Mouse (Mus musculus) 3134 (cell line): ENCODE data around the gene Cadm1.

Experiments
- DNase-seq: peaks from one replicate; pipeline ENCODE4 v3.0.0-alpha.2; 2011; ENCODE audit warnings: low spot score; ENCODE audit not compliant: insufficient read length; ENCODE audit errors: extremely low read depth

Cadm1 gene

DNA sequence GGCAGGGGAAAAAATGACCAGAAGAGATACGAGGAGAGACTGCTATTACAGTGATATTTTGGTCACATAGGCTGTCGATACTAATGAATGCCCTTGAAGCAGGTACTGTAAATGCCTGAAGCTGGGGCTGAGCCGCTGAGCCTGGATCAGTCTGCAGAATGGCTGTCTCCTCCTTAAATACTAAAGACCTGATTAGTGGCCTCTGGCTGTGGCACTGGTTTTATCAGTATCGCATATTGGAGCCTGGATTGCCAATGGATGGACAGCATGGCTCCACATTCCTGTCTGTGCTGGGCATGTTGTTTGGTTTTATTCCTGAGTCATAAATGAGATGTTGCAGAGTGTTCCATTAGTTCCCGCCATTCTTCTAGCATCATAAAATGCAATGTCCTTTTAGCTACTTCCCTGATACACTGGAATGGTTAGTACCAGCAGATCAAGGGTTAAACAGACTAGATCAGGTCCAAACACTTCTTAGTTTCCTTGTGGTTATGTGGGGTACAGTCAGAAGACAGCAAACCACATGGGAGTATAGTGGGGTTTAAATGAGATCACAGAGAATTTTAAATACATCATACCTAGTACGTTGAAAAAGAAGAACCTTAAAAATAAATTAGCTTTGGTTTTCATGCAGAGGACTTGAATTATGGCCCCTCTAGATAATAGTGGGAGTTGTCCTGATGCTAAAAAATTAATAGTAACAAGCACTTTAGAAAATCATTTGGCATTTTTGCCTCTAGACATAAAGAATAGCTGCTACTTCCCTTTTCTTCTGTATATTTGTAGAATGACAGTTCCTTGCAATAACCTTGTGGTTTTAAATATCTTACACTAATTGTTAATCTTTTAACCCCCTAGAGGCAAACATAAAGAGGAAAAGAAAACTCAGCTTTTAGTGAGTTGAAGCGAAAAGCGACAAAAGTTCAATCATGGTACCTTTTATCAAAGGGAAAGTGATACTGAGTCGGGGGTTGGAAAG lies 247.3 kb downstream of the Cadm1 start:
- DNase-seq, result no peak

DNA sequence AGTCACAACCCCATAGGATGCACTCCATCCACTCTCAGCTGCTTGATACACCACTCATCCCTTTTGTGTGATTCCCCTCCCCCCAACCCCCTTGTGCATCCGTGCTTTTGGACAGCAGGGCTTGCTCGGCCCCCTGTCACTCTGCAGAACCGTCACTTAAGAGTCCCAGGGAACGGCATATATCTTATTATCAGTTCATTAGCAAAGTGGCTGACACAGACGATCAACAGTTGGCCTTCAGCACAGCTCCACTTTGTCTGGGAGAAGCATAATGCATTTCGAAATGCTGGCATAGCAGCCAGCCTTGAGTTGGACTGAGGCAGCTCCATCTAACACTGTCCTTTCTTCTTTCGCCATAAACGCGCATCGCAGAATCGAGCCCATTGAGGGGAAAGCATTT lies 248.5 kb downstream of the Cadm1 start:
- no peak for DNase-seq

DNA sequence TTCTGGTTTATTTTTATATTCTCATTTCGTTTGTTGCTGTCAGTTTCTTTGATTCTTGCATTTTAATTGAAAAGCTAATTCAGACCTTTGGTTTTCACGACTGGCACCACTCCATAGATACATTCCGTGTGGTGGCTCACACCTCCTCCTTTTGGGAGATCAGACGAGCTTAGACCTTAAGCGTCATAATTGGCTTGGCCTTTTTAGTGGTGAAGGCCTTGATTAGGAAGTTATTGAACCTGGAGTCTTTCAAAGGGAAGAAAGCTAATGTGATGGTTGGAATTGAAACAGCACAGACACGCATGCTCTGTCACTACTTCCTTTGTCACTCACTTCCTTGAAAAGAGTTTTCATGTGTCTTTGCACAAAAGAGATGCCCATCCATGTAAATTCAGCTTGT lies 249.3 kb downstream of the Cadm1 start:
- no peak for DNase-seq

DNA sequence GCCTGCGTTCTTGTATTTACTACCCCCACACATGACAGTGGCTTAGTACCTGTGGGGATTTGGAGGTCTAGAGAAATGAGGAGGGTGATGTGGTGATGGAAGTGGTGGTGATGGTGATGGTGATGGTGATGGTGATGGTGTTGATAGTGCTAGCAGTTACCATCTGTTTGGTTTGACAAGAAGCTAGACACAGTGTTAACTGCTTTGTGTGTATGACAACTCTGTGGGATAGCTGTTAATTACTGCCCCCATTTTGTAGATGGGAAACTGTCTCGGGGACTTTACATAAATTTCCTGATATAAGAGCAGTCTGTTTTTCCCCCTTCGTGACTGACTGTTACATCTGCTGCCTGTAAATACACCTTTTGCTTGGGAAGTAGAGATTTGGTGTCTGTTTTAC lies 256.7 kb downstream of the Cadm1 start:
- no peak for DNase-seq

DNA sequence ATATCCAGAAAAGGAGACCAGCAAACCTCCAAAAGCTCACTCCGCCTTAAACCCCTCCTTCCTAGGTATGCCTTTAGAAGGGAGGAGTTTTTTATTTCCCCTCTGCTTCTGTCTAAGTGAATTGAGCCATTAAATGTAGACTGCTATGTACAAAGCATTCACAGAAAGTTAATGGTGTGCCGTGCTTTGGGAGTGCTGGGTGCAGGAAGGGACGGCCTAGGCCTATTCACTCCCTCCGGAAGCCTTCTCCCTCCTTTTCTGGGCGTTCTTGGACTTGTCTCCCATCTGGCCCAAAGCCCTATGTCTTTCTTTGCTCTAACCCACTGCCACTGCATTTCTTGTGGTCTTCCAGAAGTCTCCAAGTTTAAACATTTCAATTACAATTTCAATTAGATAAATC lies 268.5 kb downstream of the Cadm1 start:
- no peak for DNase-seq

DNA sequence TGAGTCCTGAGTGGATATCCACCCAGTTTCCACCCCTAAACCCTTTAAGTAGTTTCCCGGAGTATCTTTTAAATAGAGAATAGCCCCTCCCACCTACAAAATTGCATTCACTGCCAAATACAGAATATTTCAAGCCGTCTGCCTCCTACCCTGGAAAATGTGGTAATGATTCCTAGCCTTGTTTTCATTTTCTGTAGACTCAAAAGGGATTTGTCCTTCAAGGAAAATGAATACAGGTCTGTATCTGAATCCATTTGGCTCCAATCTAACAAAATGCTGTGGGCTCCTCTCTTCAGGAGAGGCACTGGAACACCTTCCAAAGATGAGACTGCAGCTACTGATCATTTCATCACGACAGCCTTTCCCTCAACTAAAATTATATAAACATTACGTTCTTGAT lies 271.3 kb downstream of the Cadm1 start:
- no peak for DNase-seq

DNA sequence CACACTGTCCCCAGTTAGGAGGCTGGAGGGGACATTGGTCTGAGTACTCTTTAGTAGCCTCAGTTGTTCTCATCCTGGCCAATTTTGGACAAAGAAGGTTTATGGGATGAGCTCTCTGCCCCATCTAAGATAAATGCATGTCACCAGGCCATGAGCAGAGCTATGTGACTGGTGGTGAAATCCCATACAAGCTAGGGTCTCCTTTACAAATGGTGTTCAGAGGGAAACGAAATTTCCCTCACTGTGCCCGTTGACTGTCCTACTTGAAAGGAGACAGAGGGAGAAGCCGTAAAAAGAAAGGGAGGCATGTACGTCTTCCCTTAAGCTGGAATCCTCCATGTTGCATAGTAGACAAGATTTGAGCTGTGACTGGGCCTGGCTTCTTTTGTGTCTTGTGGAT lies 272.6 kb downstream of the Cadm1 start:
- DNase-seq, result no peak

DNA sequence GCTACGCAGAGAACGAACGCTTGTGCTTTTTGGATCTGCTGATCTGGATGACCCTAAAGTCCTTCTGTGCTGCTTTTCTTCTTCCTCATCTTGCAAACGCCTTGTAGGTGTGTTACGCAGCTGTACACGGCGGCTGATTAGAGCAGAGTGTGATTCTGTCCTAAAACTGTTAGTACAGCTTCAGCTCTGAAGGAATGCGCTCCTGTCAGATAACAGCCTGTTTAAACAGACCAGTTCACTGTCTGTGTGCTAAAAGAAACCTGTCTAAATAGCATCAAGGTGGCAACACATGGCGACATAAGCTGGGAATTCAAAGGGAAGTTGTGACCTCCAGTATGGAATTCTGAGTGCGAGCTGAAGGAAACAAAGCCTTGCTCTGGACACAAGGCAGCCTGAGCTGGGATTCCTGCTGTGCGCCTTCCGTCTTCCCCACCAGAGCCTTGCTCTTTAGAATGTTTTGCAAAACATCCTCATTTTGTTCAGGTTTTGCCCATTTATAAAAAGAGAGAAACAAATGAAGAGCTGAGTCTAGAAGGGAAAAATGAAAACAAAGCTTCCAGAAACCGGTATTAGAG lies 273.6 kb downstream of the Cadm1 start:
- no peak for DNase-seq

DNA sequence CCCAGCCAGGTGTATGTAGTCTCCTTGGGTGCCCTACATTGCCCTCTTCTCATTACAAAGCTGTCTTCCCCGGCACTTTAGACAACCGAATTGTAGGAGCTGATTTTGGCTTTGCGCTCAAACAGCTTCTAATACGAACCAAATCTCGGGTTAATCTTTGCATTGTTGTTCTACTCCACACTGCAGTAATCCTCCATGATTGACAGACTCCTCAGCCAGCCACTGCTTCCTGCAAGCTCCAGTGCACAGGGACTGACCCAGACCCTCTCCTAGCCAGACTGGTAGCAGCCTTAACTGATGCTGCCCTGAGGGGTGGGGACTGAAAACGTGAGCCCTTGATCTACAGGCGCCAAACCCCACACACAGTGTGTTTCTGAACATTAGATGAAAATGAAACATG lies 275.7 kb downstream of the Cadm1 start:
- DNase-seq, result no peak

DNA sequence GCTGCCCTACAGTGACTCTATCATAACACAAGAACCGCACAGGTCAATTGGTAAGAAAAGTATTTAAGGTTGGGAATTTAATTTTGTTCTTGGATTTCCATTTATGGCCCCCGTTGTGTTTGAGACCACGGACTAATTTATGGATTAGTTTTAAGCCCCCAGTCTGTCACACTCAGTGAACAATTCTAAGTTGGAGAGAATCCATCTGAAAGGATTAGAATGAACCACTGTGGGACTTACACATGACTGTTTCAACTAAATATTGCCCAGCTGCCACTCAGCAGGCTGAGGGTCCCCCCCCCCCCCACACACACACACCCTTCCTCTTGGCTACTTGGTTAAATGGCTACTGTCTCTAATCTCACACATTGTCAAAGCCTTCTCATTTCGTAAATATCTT lies 295.7 kb downstream of the Cadm1 start:
- no peak for DNase-seq

DNA sequence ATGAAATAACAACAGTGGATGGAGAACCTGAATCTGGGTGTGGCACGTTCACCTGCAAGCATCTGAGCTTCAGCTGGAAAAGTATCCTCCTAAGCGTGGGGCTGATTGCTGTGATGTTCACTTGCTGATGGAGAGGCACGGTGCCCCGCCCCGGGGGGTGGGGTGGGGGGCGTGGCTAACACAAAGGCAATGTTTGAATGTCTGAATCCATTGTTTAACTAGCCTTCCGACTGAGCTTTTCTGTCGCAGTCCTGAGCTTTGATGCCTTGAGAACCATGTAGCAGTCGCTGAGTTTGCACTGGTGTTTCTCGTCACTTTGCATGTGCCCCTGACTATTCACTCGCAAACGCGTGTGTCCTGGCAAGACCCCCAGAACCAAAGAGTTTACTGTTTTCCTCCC lies 298.8 kb downstream of the Cadm1 start:
- peak; percentile 17 for DNase-seq

DNA sequence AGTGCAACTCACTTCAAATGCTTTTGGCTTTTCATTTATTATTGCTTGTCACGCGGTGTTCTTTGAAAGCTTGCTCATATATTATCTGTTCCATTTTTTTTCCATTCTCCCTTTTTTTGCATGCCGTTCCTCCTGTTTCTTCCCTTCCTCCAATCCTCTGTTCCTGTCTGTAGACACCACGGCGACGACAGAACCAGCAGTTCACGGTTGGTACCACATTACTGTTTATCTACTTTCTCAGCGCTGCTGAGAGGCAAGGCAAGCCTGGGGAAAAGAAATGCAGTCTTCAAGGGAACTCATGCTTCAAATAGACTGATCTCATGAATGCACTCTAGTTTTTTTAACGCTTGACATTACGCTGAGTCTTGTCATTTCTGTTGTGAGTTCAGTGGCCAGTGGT lies 299.2 kb downstream of the Cadm1 start:
- DNase-seq, result no peak

DNA sequence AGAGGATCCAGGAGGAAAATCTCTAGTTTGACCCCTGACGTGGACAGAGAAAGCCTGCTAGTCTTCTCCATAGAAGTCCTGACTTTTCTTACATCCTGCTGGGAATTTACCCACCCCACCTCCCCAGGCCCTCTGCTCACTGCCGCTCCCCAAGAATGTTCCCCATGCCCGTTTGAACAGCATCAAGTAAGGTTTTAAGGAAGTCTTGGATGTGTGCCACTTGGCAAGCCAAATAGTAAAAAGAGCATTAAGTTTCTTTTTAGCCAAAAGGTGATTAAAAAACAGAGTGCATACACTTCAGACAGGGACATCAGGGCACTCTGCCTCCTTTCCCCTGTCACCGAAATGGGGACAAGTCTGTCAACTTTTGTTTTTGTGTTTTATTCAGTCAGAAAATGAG lies 299.9 kb downstream of the Cadm1 start:
- no peak for DNase-seq

DNA sequence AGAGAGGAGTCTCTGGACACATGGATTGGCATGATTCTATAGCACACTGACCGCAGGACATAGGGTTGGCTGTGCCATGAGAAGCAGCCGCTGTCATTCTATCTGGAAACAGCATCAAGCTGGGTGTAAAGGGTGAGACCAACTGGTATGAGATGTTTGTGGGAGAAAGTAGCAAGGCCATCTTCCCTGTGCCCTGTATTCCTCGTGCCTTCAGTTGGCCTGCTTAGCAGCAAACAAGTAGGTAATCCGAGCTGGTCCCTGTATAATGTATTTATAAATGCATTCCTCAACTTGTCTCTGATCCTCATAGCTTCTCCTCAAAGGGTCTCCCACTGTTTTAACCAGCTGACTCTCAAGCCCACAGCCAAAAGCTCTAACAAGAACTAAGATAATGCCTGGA lies 301.4 kb downstream of the Cadm1 start:
- no peak for DNase-seq

DNA sequence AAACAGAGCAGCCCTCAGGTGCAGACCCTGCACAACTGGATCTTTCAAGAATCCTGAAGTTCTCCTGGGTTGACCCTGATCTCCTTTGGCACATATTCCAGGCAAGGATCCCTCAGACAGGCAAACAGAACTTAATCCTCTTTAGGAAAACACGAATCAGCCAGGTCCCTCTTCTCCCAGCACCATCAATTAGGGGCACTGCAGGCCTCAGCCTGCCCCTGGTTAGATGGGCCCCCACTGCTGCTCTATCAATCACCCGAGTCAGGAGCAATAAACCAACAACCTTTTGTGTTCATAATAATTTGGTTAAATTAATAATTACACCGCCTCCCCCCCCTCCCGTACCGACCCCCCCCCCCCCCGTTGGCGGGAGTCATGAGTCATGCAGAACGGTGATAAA lies 308.2 kb downstream of the Cadm1 start:
- no peak for DNase-seq

DNA sequence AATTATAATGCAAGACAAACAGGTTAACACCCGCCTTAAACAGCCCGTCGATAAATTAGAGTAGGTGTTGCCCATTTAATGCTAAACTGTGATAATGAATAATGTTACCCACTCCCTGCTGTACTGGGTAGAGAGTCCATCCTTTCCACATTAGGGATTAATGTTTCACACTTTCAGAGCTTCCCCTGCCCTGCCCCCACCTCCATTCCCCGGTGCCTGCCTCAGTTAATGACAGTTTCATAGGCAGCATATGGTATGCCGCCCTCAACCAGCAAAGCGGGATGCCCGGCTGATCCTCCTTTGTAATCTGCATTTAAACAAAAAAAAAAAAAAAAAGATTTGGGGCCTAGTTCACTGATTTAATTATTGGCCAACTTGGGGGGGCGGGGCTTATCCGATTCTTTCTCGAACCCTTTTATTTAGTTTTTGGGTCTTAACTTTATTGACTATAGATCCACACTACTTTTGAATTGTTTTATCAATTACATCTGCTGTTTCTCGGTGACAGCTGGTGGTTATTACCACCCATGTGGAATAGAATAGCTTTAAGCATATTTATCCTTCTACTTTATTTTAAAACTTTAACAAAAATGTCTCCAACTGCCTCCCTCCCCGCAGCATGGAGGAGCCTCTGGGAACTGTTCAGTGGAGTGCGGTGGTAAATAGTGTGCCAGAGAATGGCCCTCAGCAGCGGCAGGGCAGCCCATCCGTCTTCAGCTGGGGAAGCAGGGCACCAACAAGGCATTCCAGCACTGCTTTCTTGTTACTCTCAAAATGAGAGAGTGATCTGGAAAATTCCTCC lies 309.1 kb downstream of the Cadm1 start:
- no peak for DNase-seq

DNA sequence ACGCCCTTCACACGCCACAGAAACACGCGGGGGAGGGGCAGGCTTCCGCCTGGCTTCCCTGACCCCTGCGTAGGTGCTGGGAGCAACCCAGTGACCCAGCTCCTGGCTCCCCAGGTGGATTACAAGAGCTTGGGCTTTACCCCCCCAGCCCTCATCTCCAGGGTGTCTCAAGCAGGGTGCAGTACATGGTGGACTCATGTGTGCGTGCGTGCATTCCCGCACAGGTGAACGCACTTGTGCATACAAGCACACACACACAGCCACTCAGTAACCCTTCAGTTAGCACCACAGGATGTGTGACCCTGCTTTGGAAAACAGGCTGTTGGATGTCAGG lies 309.7 kb downstream of the Cadm1 start:
- no peak for DNase-seq

DNA sequence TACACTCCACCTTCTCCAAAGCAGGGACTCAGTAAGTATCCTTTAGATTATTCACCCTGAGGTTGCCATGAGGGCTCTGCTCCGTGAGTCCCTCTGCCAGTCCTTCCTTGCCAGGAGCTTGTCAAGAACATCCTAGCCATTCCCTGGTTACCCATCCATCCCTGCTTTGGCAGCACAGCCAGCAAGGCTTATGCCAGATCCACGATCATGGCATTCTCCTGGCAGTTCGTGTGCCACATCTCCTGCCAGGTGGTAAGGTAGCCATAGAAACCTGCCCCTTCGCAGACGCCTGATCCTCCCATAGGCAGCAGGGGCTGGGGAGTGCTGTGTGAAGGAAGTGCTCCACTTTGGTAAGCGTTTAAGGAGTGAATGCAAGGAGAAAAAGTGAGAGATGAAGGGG lies 313.4 kb downstream of the Cadm1 start:
- DNase-seq, result no peak

DNA sequence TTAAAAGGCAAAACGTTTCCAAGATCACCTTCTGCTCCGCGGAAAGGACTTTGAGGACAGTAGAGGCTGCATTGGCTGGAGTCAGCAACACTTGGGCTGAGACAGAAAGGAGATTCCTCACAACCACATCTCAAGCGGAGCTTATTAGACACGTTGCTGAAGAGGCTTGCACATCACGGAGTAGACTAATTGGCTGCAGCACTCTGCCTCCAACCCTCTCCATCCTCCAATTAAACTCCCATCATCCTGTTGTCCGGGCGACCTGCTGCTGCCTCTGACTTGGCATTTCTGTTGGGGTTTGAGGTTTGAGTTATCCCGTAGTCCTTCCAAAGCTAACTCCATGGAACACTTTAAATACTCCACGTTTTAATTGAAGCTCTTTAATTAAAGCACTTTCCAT lies 316.3 kb downstream of the Cadm1 start:
- no peak for DNase-seq

DNA sequence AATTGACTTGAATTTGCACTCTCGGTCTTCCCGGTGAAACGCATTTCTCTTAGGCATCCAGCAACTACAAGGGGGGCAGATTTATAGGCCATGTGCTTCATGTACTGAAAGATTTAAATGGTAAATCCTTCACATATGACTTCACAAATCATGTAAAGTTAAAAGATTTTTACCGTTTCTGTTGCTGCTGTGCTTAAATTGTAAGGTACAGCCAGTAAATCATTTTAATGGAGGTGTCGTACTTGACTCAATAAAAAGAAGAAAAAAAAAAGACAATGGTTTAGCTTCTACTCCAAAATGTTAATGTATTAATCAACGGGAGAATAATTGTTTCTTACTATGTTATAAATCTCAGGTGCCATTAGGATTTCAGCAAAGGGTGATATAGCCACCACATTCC lies 317.0 kb downstream of the Cadm1 start:
- DNase-seq, result no peak

DNA sequence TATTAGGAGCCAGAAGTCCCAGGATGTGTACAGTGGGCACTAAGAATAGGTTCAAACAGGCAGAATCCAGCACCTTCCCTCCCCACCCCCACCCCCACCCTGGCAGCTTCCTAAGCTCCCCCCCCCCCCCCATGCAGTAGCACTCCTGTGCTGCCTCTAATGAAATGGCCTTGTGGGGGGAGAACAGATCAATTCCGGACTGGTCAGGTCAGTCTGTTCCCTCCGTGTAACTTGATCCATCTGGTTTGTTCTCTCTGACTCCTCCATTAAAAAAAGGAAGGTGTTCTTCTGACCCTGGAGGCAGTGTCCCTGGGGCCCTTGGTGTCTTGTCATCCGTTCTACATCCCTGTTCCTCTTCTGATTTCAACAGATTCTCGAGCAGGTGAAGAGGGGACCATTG lies 317.8 kb downstream of the Cadm1 start:
- no peak for DNase-seq

DNA sequence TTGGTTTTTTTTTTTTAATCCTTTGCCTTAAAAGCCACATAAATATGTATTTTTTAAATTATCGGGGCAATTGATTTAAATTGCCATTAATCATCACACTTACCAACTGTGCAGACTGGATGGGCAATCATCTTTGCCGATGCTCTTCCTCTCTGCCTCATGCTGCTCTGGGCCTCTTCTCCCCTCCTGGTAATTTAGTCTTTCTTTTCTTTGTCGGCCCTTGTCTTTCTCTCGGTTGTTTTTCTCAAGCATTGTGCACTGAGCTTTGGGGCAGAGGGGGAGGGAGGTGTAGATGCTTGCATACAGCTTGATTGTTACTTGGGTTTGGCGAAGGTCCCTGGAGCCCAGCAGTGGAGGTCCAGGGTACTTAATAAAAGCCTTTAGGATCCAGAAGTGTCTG lies 318.8 kb downstream of the Cadm1 start:
- no peak for DNase-seq
